Mouse (Mus musculus) olfactory bulb, adult 2 months (tissue): ENCODE data around the gene Marc1.

Source experiments
- CTCF ChIP-seq: fragments of 200-500 bp; IDR thresholded peaks from 2 replicates; pipeline ENCODE4 v1.5.1; 2012; ENCODE audit warnings: low read depth, mild to moderate bottlenecking, low read length, moderate library complexity; ENCODE audit not compliant: insufficient read depth
- POLR2A ChIP-seq: fragments of 200-500 bp; IDR thresholded peaks from 2 replicates; pipeline ENCODE4 v1.6.1; 2012; ENCODE audit warnings: mild to moderate bottlenecking, low read depth, low read length, moderate library complexity; ENCODE audit not compliant: insufficient read depth

DNA sequence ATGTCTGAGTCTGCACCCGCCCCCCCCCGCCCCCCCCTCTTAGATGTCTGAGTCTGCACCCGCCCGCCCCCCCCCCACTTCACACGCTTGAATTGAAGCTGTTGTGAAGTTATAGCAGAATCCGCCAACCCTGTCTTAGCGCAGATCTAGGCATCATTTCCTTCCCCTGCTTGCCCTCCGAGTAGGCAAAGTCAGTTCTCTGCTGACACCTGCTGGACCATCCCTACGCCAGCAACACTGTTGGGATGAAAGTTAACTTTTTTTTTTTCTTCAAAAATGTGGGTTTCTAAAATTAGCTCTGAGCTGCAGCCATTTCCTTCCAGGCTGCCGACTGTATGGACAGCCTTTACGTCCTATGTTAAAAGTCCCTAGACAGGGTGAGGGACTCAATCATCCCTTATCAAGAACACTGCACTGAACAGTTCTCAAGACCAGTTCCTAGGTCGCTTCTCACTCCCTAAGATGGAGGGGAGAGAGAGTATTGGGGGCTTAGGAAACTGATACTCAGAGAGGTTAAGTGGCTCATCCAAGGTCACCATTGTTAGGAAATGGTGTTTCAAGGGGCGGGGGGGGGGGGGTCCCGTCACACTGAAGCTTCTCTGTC lies 73.1 kb downstream of the Marc1 start:
- TF ChIP-seq POLR2A (no peak), CTCF (peak; percentile 42; the same call in 1 of the 2 replicates)
